Mouse (Mus musculus) embryo, embryonic 11.5 days (tissue): Measurements from ENCODE around the gene Hba-a2.
"Not testable (repeated sequence)": the region's sequence is repeated elsewhere in the genome, so short reads cannot be mapped to it uniquely, and the experiment has no call there.

Experiments used
- DNase-seq: peaks from one replicate; pipeline ENCODE4 v3.0.0-alpha.2; 2012; ENCODE audit warnings: low read depth, low spot score

Hba-a2 gene

DNA sequence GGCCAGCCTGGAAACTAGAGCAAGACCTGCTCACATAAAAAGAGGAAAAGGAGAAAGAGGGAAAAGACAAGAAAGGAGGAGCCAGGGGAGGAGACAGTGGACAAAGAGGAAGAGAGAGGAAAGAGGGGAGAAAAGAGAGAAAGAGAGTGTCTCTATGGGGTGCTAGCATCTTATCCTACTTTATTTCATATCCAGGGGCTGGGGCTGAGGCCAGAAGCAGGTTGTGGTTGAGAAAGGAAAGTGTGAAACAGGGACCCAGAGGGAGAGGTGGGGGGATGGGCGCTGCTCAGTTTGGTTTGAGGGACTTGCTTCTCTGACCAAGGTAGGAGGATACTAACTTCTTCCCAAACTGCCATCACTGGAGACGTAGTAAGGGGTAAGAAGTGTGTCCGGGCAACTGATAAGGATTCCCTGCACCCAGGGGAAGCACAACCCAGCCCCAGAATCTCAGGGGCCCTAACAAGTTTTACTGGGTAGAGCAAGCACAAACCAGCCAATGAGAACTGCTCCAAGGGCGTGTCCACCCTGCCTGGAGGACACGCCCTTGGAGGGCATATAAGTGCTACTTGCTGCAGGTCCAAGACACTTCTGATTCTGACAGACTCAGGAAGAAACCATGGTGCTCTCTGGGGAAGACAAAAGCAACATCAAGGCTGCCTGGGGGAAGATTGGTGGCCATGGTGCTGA is 13.1 kb upstream of the Hba-a2 start, which contains the start of gene Hba-a1:
TSS of gene Hba-a1 (plus strand) at position 421 of the 687 bp plus-strand sequence.
- not testable (repeated sequence) for DNase-seq

DNA sequence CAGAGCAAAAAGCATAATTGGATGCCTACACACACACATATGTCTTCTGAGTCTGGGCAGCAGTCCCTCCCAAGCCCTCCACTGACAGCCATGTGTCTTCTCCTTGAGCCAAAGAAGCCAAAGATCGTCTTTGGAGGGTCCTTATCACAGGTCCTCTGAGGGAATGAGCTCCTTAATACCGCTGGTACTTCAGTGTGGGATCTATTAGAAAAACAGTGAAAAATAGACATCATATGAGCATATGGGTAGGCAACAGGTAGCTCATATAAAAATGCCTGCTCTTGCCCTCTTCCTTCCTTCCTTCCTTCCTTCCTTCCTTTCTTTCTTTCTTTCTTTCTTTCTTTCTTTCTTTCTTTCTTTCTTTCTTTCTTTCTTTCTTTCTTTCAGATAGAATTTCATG is 11.7 kb upstream of the Hba-a2 start:
- DNase-seq = not testable (repeated sequence)

DNA sequence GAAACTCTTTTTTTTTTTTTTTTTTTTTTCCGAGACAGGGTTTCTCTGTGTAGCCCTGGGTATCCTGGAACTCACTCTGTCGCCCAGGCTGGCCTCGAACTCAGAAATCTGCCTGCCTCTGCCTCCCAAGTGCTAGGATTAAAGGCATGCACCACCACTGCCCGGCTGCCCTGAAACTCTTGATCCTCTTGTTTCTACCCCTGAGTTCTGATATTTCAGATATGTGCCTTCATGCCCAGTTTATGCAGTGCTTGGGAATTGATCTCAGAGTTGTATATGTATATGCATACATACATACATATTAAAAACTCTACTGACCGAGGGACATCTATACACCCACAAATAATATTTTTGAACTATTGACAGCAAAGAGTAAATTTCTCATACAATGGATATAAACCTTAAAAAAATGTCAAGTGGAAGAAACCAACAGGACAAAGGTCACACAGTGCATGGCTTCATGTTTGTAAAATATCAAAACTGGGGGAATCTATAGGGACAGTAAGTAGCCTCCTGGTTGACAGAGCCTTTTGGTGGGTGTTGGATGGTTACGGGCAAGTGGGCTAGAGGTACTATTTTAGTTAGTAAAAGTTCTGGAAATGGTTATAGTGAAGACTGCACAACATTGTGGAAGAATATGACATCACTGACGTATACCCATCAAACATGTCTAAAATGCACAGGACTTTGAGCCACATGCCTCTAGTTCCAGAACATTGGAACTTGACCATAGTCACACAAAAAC is 11.1 kb upstream of the Hba-a2 start:
- no peak for DNase-seq

GRCm38 (mm10) chr11:32285887-32286286 is 10.4 kb upstream of the Hba-a2 start:
- DNase-seq = not testable (repeated sequence)

DNA sequence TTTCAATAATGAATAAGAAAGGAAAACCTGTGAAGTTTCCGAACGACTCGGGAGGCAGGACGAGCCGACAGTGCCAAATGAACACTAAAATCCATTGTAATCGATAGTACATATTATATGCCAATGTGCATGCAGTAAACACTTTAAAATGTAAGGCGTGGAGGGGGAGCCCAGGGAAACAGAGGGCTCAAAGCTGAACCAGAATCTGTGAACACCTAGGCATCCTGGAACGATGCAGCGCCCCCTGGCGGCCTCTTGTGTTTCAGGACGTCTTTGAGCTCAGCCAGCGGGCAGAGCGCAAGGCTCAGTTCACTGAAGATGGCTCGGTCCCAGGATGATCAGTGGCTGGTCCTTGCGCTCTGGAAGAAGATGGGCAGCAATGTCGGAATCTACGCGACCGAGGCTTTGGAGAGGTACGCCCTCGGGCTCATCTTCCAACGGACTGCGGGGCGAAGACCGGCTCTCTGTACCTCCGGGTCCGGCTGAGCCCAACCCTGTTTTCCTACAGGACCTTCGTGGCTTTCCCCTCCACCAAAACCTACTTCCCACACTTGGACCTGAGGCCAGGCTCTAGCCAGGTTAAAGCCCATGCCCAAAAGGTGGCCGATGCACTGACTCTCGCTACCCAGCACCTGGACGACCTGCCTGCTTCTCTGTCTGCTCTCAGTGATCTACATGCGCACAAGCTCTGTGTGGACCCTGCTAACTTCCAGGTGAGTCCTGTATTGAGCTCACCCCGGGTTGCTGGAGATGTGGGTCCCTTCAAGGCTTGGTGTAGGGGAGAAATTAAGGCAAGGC is 9.4 kb upstream of the Hba-a2 start, which contains the start of gene Hbq1b:
TSS of gene Hbq1b (plus strand) at position 271 of the 798 bp plus-strand sequence.
- peak; percentile 51 for DNase-seq

- DNase-seq = no peak
These were observed 8.8 kb upstream of the Hba-a2 start for GRCm38 (mm10) chr11:32287493-32287825.

DNA sequence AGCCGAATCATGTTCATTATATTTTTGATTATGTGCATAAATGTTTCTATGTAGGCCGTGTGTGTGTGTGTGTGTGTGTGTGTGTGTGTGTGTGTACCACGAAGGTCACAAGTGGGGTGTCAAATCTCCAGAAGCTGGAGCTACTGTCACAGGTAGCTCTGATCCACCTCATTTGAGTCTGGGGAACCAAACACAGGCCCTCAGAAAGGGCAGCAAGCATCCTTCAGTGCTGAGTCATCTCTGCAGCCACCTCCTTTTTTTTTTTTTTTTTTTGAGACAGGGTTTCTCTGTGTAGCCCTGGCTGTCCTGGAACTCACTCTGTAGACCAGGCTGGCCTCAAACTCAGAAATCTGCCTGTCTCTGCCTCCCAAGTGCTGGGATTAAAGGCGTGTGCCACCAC is 3.5 kb upstream of the Hba-a2 start:
- not testable (repeated sequence) for DNase-seq

GRCm38 (mm10) chr11:32293479-32293878 is 2.8 kb upstream of the Hba-a2 start:
- not testable (repeated sequence) for DNase-seq

- not testable (repeated sequence) for DNase-seq
These were observed 1.1 kb downstream of the Hba-a2 start for GRCm38 (mm10) chr11:32297417-32297816.

DNA sequence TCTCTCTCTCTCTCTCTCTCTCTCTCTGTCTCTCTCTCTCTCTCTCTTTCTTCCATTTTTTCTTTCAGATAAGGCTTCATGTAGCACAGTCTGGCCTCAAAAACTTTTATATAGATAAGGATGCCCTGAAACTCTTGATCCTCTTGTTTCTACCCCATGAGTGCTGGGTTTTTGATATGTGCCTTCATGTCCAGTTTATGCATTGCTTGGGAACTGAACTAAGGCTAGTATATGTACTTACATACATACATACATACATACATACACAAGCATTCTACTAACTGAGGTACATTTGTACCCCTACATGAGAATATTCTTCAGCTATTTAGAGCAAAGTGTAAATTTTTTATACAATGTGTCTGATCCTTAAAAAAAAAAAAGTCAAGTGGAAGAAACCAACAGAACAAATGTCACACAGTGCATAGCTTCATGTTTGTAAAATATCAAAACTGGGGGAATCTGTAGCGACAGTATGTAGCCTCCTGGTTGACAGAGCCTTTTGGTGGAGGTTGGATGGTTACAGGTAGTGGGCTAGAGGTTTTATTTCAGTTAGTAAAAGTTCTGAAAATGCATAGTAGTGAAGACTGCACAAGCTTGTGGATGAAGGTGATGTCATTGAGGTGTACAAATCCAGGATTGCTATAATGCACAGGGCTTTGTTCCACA is 1.7 kb downstream of the Hba-a2 start:
- no peak for DNase-seq

DNA sequence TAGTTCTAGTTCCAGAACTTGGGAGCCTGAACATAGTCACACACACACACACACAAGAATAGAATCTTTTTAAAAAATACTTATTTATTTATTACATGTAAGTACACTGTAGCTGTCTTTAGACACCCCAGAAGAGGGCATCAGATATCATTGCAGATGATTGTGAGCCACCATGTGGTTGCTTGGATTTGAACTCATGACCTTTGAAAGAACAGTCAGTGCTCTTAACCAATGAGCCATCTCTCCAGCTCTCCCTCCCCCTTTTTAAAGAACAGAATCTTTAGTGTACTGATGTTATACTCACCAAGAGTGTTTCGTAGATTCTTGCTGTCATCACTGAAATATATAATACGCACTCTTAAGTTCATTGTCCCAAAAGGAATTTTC is 2.2 kb downstream of the Hba-a2 start:
- DNase-seq = no peak

DNA sequence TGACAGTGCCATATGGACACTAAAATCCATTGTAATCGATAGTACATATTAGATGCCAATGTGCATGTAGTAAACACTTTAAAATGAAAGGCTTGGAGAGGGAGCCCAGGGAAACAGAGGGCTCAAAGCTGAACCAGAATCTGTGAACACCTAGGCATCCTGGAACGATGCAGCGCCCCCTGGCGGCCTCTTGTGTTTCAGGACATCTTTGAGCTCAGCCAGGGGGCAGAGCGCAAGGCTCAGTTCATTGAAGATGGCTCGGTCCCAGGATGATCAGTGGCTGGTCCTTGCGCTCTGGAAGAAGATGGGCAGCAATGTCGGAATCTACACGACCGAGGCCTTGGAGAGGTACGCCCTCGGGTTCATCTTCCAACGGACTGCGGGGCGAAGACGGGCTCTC is 3.6 kb downstream of the Hba-a2 start, which contains the start of gene Hbq1a:
TSS of gene Hbq1a (plus strand) at position 205 of the 400 bp plus-strand sequence.
- DNase-seq = not testable (repeated sequence)

- DNase-seq = no peak
These were observed 4.3 kb downstream of the Hba-a2 start for GRCm38 (mm10) chr11:32300279-32301267.

GRCm38 (mm10) chr11:32301506-32301905 is 5.2 kb downstream of the Hba-a2 start:
- DNase-seq = no peak

DNA sequence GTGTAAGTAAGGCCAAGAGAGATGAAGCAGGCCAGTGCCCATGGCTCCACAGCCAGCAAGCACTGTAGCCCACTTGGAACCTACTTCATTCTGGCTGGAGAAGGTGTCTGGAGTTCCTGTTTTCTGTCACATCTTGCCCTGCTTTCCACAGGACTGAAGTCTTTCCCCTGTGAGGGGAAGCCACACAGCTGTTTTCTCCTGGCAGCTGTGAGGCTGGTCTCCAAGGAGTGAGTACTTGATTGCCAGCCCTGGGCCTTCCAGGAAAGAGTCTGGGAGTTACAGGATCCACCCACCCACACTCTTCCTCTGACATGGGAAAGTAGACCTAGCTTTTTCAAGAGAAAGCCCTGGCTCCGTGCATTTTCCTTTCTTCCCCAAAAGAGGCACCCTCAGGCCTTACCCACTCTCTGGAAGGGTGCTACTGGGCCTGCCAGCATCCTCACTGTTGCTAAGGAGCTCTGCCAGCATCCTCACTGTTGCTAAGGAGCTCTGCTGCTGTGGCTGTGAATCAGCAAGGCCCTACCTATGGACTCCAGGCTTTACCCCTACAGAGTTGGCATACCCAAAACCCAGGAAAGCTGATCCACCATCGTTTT is 6.6 kb downstream of the Hba-a2 start:
- no peak for DNase-seq

DNA sequence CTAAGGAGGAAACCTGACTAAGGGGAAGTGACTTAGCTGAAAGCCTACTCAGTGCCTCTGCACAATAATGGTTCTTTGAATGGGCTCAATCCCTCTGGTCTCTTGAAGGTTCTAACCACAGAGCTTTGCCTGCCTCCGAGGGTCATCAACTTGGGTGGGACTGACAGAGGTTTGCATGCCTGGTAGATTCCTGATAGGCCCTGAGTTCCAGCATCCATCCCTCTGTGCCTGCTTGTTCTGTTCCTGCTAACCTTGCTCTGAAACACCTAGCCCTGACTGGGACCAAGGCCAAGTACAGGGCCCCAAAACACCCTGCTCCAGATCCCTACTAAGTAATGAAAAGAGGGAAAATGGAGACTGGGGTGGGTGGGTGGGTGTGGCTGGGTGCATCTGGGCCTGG is 7.2 kb downstream of the Hba-a2 start:
- no peak for DNase-seq

DNA sequence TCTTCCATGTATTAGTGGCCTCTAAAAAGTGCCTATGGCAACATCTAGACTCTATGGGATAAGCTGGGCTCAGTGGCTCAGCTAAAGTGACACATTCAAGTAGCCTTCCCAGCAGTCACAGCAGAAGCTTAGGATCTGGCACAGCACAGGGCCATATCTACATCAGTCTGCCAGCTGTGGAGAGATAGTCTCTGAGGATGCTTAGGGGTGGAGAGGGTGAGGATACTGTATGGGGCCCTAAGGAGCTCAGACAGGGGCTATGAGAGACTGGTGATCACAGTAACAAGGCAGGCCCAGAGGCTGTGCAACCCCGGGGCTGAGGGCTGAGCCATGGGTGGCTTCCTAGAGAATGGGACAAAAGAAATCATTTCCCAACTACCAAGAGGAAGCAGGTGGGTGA is 10.7 kb downstream of the Hba-a2 start:
- no peak for DNase-seq

DNA sequence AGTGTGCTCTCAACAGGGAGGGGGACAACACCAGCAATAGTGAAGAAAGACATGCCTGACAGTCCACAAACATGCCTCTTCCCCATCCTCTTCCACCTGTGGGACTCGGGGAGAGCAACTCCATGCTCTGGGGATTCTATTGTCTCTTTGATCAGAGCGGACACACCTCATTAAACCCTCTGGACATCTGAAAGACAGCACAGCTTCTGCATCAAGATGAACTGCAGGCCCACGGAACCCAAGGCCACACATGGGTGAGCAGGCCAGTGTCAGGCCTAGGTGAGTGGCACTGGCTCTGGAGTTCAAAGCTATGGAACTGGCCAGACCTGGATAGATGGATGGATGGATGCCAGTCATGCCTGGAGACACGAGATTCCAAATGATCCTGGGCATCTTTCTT is 13.2 kb downstream of the Hba-a2 start:
- DNase-seq = no peak

DNA sequence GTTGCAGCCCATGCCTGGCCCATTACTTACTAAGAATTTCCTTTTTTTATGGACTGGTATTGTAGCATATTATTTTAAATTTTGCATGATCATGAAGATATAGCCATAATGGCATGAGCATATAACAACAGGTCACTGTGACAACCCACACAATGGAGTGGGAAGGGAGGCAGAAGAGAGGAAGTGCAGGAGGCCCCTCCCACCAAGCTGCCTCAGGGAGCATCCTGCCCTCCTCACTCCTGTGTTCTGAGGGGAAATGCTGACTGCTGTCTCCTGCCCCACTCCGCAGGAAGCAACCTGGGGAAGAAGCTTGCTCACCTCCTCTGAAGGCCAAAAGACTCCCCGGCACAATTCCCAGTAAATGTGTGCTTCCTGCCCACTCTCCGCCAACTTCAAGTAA is 13.6 kb downstream of the Hba-a2 start:
- DNase-seq = no peak

- DNase-seq = no peak
These were observed 19.7 kb downstream of the Hba-a2 start for GRCm38 (mm10) chr11:32316009-32316408.
